Mouse (Mus musculus) bone marrow macrophage, adult 2 months (primary cell): ENCODE data around the gene Exosc6.
A peak's percentile ranks its signal among the peaks of the same experiment; 100 is the strongest.

Source experiments
- CTCF ChIP-seq: IDR thresholded peaks from 2 replicates; pipeline ENCODE4 v1.5.1; 2012; ENCODE audit warnings: low read depth, mild to moderate bottlenecking, low read length, moderate library complexity
- POLR2A ChIP-seq: IDR thresholded peaks from 2 replicates; pipeline ENCODE4 v1.6.1; 2012; ENCODE audit warnings: mild to moderate bottlenecking, low read depth, low read length, borderline replicate concordance

DNA sequence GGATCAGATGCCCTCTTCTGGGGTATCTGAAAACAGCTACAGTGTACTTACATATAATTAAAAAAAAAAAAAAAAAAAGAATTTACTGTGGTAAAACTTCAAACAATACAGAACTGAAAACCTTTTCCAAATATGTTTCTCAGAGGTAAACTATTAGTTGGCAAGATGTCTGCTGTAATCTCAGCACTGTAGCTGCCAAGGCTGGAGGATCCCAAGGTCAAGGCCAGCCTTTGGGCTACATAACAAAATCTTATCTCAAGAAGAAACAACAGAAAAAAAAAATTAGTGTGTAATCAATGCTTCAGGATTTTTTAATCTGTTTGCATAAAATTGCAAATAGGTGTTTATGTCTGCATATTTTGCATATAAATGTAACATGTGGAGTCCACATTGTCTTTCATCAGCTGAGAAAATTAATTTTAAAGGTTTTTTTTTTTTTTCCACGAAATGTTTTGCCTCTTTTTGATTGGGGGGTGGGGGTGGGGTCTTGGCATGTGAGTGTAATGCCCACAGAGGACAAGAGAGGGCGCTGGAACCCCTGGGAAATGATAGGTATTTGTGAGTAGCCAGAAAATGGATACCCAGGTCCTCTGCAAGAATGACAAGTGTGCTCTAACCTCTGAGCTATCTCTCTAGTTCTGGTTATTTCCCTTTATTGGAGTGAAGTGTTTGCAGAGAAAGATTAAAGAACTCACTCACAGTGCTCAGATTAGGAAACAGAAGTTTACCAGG, 12.0 kb upstream of the Exosc6 start:
- TF ChIP-seq CTCF (0 out of 2 replicates have a peak, but pooled peaks have one; percentile 11), POLR2A (no peak)
